37 mouse cellular contexts compared by ENCODE assay signal in genomic region chr11:3960901-3961300, GRCm38 (mm10). TPM values are rescaled to one million over a fixed set of nuclear protein-coding genes. Genes with fewer than 3 reads are reported as not detected.
"Had no signal": no experiment of that assay in that cellular context is flagged by ENCODE, and none has a peak within 500 bp of the region (broad histone marks: within the 10 kb centered on the region; RNA-seq: fewer than 3 reads in every experiment).

No protein-coding gene starts in this region.

- H3K4me2 ChIP-seq: heart, embryonic 11.5 days; heart, embryonic 13.5 days; heart, embryonic 15.5 days; hindbrain, embryonic 13.5 days; hindbrain, embryonic 15.5 days; kidney, embryonic 15.5 days; limb, embryonic 13.5 days; limb, embryonic 15.5 days; liver, embryonic 12.5 days had no signal

- H3K9me3 ChIP-seq: heart, embryonic 13.5 days; heart, embryonic 15.5 days; hindbrain, embryonic 13.5 days; hindbrain, embryonic 15.5 days; kidney, embryonic 15.5 days; limb, embryonic 13.5 days; limb, embryonic 15.5 days; liver, embryonic 12.5 days had no signal

- H3K9ac ChIP-seq: heart, embryonic 13.5 days; heart, embryonic 15.5 days; hindbrain, embryonic 13.5 days; hindbrain, embryonic 15.5 days; kidney, embryonic 15.5 days; limb, embryonic 13.5 days; liver, embryonic 12.5 days; liver, embryonic 14.5 days had no signal

- H3K27ac ChIP-seq: heart, embryonic 13.5 days; heart, embryonic 15.5 days; hindbrain, embryonic 13.5 days; hindbrain, embryonic 15.5 days; hindbrain, postnatal 0 days; kidney, embryonic 15.5 days; kidney, postnatal 0 days; limb, embryonic 13.5 days; limb, embryonic 15.5 days; liver, embryonic 12.5 days; liver, embryonic 14.5 days had no signal

- H3K27me3 ChIP-seq: heart, embryonic 15.5 days; hindbrain, embryonic 15.5 days; kidney, embryonic 15.5 days; limb, embryonic 13.5 days; limb, embryonic 15.5 days had no signal

- DNase-seq: gastrocnemius, postnatal 14 days; gastrocnemius, postnatal 36 days; heart, postnatal 14 days; heart, postnatal 36 days; kidney, adult 11 months; kidney, adult 2 months; kidney, adult 9 months; kidney, postnatal 14 days; kidney, postnatal 36 days; layer of hippocampus, adult 9-11 months; layer of hippocampus, postnatal 36 days; left cerebral cortex, postnatal 4 days had no signal

- H3K4me3 ChIP-seq: heart, embryonic 13.5 days; heart, embryonic 15.5 days; hindbrain, embryonic 13.5 days; hindbrain, embryonic 15.5 days; kidney, embryonic 15.5 days; limb, embryonic 13.5 days; limb, embryonic 15.5 days; liver, embryonic 12.5 days had no signal

- ATAC-seq: hindbrain, postnatal 0 days; intestine, embryonic 16.5 days; liver, embryonic 12.5 days had no signal

- H3K36me3 ChIP-seq: heart, embryonic 13.5 days; heart, embryonic 15.5 days; hindbrain, embryonic 13.5 days; hindbrain, embryonic 15.5 days; kidney, embryonic 15.5 days; limb, embryonic 13.5 days; limb, embryonic 15.5 days; liver, embryonic 12.5 days had no signal

RNA-seq across cellular contexts. Expression of gene 4930556J24Rik, which starts 15.7 kb away (rescaled TPM):
- total RNA-seq: gastrocnemius, adult 8-10 months; gastrocnemius, postnatal 14 days; gastrocnemius, postnatal 36 days; heart, adult 8-10 months; heart, postnatal 14 days; heart, postnatal 36 days; hematopoietic stem cell, adult 5-6 weeks; hindbrain, postnatal 0 days; layer of hippocampus, postnatal 14 days; left cerebral cortex, adult 18-20 months; left cerebral cortex, adult 8-10 months; left cerebral cortex, postnatal 25 days; left cerebral cortex, postnatal 4 days had no signal
- polyA plus RNA-seq: gonadal fat pad, adult 2 months; heart, embryonic 13.5 days; heart, embryonic 15.5 days; heart, postnatal 0 days; hindbrain, embryonic 13.5 days; intestine, embryonic 16.5 days; large intestine, adult 2 months; limb, embryonic 11.5 days; limb, embryonic 15.5 days; liver, adult 2 months; liver, embryonic 14.5 days had no signal
